Mouse (Mus musculus) liver, embryonic 14.5 days (tissue): ENCODE results near the gene Gatd1. TPM values are rescaled to one million over a fixed set of nuclear protein-coding genes. Genes with fewer than 3 reads are reported as not detected.

ENCODE experiments used
- ATAC-seq: fragments of 200-750 bp; cut with Nextera tagmentation; 2 replicates; pipeline ENCODE4 v1.8.0; 2017; ENCODE audit warnings: moderate number of reproducible peaks, mild to moderate bottlenecking, moderate library complexity; ENCODE audit not compliant: insufficient read depth
- DNase-seq, 3 experiments: peaks; one replicate each; pipeline ENCODE4 v3.0.0-alpha.2; 2012 to 2013; ENCODE audit warnings: low read depth in 3 of 3, low spot score in 3 of 3
- H3K27ac ChIP-seq: fragments of 300-500 bp; sonication (generic); 2 replicates; pipeline ENCODE4 v1.5.1; 2014; ENCODE audit warnings: moderate library complexity, mild to moderate bottlenecking, control low read depth, inconsistent platforms
- H3K27me3 ChIP-seq: fragments of 300-500 bp; sonication (generic); 2 replicates; pipeline ENCODE4 v1.6.1; 2014; ENCODE audit warnings: mild to moderate bottlenecking, low read length, moderate library complexity; ENCODE audit not compliant: control insufficient read depth, insufficient read depth
- H3K36me3 ChIP-seq: fragments of 300-500 bp; sonication (generic); replicated peaks from 2 replicates; pipeline ENCODE4 v1.6.1; 2014; ENCODE audit warnings: low read depth; ENCODE audit not compliant: control insufficient read depth, insufficient read depth
- H3K4me1 ChIP-seq, 2 experiments: fragments of 200-500 bp in 1 of 2; fragments of 300-500 bp in 1 of 2; sonication (generic) in 1 of 2; replicated peaks; 2 replicates each; pipeline ENCODE4 v1.6.1; 2012 to 2014; ENCODE audit warnings: antibody characterized with exemption in 1 of 2, inconsistent platforms in 1 of 2, low read length in 1 of 2; ENCODE audit not compliant: control insufficient read depth in 2 of 2, insufficient read depth in 2 of 2
- H3K4me2 ChIP-seq: fragments of 300-500 bp; sonication (generic); 2 replicates; pipeline ENCODE4 v1.6.1; 2014; ENCODE audit warnings: low read depth, mild to moderate bottlenecking, control low read depth, moderate library complexity
- H3K4me3 ChIP-seq, 2 experiments: fragments of 200-500 bp in 1 of 2; fragments of 300-500 bp in 1 of 2; sonication (generic) in 1 of 2; 2 replicates each; pipeline ENCODE4 v1.5.1; 2012 to 2014; ENCODE audit warnings: low read depth in 2 of 2, low read length in 2 of 2, mild to moderate bottlenecking in 2 of 2, control low read depth in 1 of 2, inconsistent platforms in 1 of 2, moderate library complexity in 1 of 2; ENCODE audit not compliant: insufficient read depth in 1 of 2
- H3K9ac ChIP-seq: fragments of 300-500 bp; sonication (generic); replicated peaks from 2 replicates; pipeline ENCODE4 v1.6.1; 2014; ENCODE audit warnings: mild to moderate bottlenecking, control low read depth, moderate library complexity
- H3K9me3 ChIP-seq: fragments of 300-500 bp; sonication (generic); 2 replicates; pipeline ENCODE4 v1.6.1; 2016; ENCODE audit warnings: low read length, mixed read lengths; ENCODE audit not compliant: control insufficient read depth
- CTCF ChIP-seq: IDR thresholded peaks from 2 replicates; pipeline ENCODE4 v1.5.1; 2016; ENCODE audit warnings: antibody characterized with exemption, low read depth, control low read depth
- EP300 ChIP-seq: IDR thresholded peaks from 2 replicates; pipeline ENCODE4 v1.6.1; 2016; ENCODE audit warnings: antibody characterized with exemption, low read depth
- WGBS: fragments of 180-500 bp; shearing (Covaris S2); extraction: QIAGEN DNeasy Blood & Tissue Kit; methylation state at CpG from one replicate; pipeline ENCODE4 v1.1.7; 2014; ENCODE audit not compliant: insufficient replicate concordance; 5-methylcytosine and 5-hydroxymethylcytosine counted together
- polyA plus RNA-seq, 2 experiments: library from polyadenylated mRNA; depleted of rRNA in 1 of 2; stranded (reverse) in 1 of 2; unstranded in 1 of 2; fragments of >200 nt; fragmentation: Nextera tagmentation in 1 of 2; extraction: Ambion mirVana in 1 of 2; gene quantifications; 2 replicates each; pipeline versions ENCODE4 v1.2.1 to v1.2.3; 2012 to 2014

Gene Gatd1
- polyA plus RNA-seq, 2 experiments = 8.7 to 13.8 TPM

DNA sequence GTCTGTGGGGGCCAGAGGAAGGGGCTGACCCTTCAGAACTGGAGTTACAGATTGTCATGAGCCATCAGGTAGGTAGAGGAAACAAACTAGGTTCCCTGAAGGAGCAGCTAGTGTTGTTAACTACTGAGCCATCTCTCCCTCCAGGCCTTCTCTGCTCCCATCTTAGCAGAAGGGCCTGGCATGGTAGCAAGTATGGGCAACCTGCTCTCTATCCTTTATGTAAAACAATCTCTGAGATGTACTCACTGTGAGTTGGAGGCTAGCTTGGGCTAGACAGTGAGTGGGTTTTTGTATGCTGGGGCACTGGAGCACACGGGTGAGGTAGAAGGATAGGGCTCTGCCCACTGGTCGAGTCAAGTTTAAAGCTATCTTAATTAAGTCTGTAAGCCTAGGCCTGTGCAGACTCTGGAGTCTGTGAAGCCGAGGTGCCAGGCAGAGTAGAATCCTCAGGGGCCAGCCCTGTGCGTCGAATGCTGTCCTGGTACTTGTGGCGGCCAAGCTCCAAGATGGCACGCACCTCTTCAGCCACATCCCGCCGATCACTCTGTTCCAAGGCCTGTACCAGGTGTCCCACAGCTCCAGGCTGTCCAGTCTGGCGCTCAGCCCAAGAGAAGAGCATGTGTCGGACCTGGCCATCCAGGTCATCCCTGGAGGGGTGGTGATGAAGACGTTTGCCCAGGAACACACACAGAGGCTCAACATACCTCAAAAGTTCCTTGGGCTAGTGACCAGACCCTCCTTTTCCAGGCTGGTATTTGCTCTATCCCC, 24.4 kb upstream of the Gatd1 start:
- Histone ChIP-seq H3K9ac (no peak overlapping the region), H3K27me3 (no peaks in the 10 kb centered on the region), H3K4me3 (no peak overlapping the region), H3K36me3 (peaks cover 38% of the 10 kb centered on the region), H3K4me1 (peaks cover 11 to 27% of the 10 kb centered on the region in 2 experiments), H3K4me2 (no peak overlapping the region), H3K27ac (no peak overlapping the region), H3K9me3 (no peaks in the 10 kb centered on the region)
- no peak for ATAC-seq
- 84% methylated on average over 12 of the region's 12 CpGs for WGBS
- TF ChIP-seq CTCF (no peak), EP300 (no peak)
- DNase-seq = no peak

DNA sequence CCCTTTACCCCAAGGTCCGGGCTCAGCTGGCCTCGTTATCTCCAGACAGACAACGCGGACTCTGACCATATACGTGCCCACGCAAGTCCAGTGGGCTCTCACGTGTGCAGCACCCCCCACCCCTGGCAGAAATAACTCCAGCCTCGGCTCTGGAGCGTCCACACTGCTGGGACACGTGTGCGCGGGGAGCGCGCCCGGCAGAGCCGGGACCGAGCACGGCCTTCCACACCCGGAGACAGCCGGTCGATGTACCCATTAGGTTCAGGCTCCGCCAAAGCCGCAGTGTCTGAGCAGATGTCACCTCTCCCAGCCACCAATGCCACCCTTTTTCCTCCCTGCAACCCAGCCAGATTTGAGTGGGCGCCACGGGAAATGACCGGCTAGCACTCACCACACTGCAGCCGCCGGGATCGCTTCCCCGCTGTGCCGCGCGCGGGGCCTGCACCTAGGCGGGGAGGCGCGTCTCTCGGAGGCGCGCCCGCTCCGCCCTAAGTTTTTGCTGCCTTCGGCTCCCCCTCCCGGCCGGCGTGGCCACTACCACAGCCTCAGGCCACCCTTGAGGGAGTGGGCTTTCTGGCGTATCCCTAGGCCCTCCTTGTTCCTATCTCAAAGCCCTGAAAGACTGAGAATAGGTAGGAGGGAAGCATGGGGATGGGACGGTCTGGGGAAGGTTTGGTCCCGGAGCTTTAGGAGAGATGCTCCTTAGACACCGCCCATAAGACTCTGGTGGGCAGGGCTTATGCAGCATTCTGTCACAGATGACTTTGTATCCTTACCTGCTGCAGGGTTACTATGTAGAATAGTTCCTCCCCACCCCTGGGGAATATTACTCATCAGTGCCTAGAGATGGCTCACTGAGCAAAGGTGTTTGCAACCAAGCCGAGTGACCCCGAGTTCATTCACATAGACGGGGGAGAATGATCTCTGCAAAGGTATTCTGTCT, 23.5 kb upstream of the Gatd1 start, which contains the start of gene Slc25a22:
Gene Slc25a22 (minus strand): TSS at position 715 of the 943 bp plus-strand sequence.
- Histone ChIP-seq H3K9ac (peak within 1 kb of the TSS; percentile 46), H3K9me3 (no peaks in the 10 kb centered on the region), H3K36me3 (peaks cover 38% of the 10 kb centered on the region), H3K27me3 (no peaks in the 10 kb centered on the region), H3K4me1 (peaks cover 8 to 24% of the 10 kb centered on the region in 2 experiments), H3K4me3 (peak within 1 kb of the TSS; percentile 56 to 85), H3K4me2 (peak within 1 kb of the TSS; percentile 86), H3K27ac (no peak within 1 kb of the TSS; the same call in 1 of the 2 replicates)
- peak; percentile 85 for TF ChIP-seq CTCF
- no peak for TF ChIP-seq EP300
- DNase-seq (peak in 1 of 3 experiments; percentile 53), ATAC-seq (peak; percentile 75)
- 7% methylated on average over 52 of the region's 53 CpGs for WGBS

DNA sequence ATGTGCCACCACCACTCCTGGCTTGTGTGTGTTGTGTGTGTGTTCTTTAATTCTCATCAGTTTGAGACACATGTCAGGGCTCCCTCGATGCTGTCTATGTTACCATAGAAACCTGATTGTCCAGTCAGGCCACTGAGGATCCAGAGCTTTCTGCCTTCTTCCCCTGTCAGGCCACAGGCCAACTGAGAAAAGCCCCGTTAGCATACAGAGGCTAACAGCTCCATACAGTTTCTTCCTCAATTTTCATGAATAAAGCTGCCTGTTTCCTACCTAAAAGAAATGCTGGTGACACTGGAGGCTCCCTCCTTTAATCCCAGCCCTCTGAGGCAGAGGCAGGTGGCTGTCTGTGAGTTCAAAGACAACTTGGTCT, 22.6 kb upstream of the Gatd1 start:
- H3K4me1 ChIP-seq = peaks cover 8 to 24% of the 10 kb centered on the region in 2 experiments
- peak overlapping the region; percentile 46 for H3K9ac ChIP-seq
- no peak for ATAC-seq
- H3K27me3 ChIP-seq = no peaks in the 10 kb centered on the region
- peaks cover 34% of the 10 kb centered on the region for H3K36me3 ChIP-seq
- no peak for DNase-seq
- H3K27ac ChIP-seq = no peak overlapping the region; the same call in 1 of the 2 replicates
- H3K4me3 ChIP-seq = peak overlapping the region; percentile 56 to 85
- H3K4me2 ChIP-seq = peak overlapping the region; percentile 86
- TF ChIP-seq CTCF (no peak), EP300 (no peak)
- WGBS = 40% methylated on average over 2 of the region's 2 CpGs
- no peaks in the 10 kb centered on the region for H3K9me3 ChIP-seq

DNA sequence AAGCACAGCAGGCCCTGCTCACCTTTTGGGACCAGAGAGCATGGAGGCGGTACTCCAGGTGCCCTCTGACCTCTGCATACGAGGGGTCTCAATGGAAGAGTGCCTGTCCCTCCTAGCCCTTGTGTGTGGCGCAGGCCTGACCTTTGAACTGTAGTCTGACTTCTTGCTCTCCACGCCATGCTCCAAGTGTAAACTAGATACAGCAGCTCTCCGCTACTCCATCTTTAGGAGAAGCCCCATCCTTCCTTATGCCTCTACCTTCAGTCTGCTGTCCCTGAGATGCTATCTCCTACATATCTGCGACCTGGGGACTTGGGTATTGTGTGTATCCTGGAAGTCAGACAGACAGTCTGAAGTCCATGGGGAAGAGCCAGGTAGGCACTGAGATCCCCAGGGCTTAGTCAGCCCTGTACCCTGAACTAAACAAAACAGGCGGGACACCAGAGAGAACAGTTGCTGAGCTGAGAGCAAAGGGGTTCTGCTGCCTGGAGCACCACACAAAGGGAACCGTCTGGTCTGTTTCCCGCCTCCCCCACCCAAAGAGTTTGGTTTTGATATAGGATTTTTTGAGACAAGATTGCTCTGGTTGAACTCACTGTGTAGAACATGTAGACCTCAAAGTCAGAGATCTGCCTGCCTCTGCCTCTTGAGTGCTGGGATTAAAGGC, 22.1 kb upstream of the Gatd1 start:
- H3K4me1 ChIP-seq = peaks cover 8 to 24% of the 10 kb centered on the region in 2 experiments
- no peak overlapping the region for H3K9ac ChIP-seq
- 65% methylated on average over 9 of the region's 9 CpGs for WGBS
- peaks cover 29% of the 10 kb centered on the region for H3K36me3 ChIP-seq
- no peaks in the 10 kb centered on the region for H3K27me3 ChIP-seq
- no peak for ATAC-seq
- 0 out of 2 replicates have a peak overlapping the region, but pooled peaks have one; percentile 6 for H3K27ac ChIP-seq
- no peaks in the 10 kb centered on the region for H3K9me3 ChIP-seq
- peak overlapping the region; percentile 86 for H3K4me2 ChIP-seq
- DNase-seq = no peak
- TF ChIP-seq CTCF = no peak
- no peak for TF ChIP-seq EP300
- peak overlapping the region in 1 of 2 experiments; percentile 34; a peak in 1 of 4 replicates for H3K4me3 ChIP-seq
